Mouse (Mus musculus) embryonic fibroblast, embryonic 13.5 days (primary cell): ENCODE results near the gene Btbd19. TPM values are rescaled to one million over a fixed set of nuclear protein-coding genes. Genes with fewer than 3 reads are reported as not detected.

ENCODE experiments used
- H3K27ac ChIP-seq: 2 replicates; pipeline ENCODE4 v1.5.1; 2012; ENCODE audit warnings: low read length, control low read depth, inconsistent platforms; ENCODE audit not compliant: insufficient read depth
- H3K4me1 ChIP-seq: 2 replicates; pipeline ENCODE4 v1.6.1; 2011; ENCODE audit warnings: low read length; ENCODE audit not compliant: control insufficient read depth, insufficient read depth
- H3K4me3 ChIP-seq: 2 replicates; pipeline ENCODE4 v1.5.1; 2011; ENCODE audit warnings: mild to moderate bottlenecking, control low read depth, low read length; ENCODE audit not compliant: insufficient read depth
- CTCF ChIP-seq: IDR thresholded peaks from 2 replicates; pipeline ENCODE4 v1.5.1; 2011; ENCODE audit warnings: mild to moderate bottlenecking, control low read depth, low read length, moderate library complexity, borderline replicate concordance; ENCODE audit not compliant: insufficient read depth
- POLR2A ChIP-seq: IDR thresholded peaks from 2 replicates; pipeline ENCODE4 v1.6.1; 2011; ENCODE audit warnings: low read depth, mild to moderate bottlenecking, control low read depth, low read length, moderate library complexity
- polyA plus RNA-seq: library from polyadenylated mRNA; stranded (reverse); fragments of >200 nt; gene quantifications from 2 replicates; pipeline ENCODE4 v1.2.4, GENCODE M21; 2011; ENCODE audit warnings: low read depth; ENCODE audit not compliant: missing spikeins, insufficient read length

Gene Btbd19
- 42.1 and 57.8 TPM in 2 replicates for polyA plus RNA-seq

- no peak for TF ChIP-seq CTCF
- TF ChIP-seq POLR2A = peak; percentile 53; the same call in 1 of the 2 replicates
- H3K27ac ChIP-seq = peak within 1 kb of the TSS; percentile 100
- peak within 1 kb of the TSS; percentile 28 for H3K4me3 ChIP-seq
- peaks cover 14% of the 10 kb centered on the region for H3K4me1 ChIP-seq
These were observed at the start of gene Btbd19 for GRCm38 (mm10) chr4:117125348-117125909. Gene Btbd19 (minus strand): TSS chr4:117125725.

DNA sequence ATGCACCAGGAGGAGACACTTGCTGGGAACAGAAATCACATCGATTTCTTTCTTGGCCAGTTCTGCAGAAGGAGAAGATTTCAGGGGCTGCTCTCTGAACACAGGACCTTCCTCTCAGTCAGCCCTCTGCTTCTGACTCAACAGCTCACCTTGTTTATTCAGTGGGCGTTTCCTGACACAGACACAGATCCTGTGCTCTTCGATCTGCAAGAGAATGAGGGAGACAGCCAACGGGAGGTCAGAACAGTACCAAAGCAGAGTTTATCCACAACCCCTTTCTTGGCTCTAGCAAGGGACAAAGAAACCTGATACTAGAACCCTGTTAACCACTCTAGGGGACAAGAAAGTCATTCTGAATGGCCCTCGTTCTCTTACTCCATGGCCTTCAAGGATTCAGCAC is 44.4 kb upstream of the Btbd19 start:
- TF ChIP-seq POLR2A (no peak), CTCF (no peak)
- no peaks in the 10 kb centered on the region for H3K4me1 ChIP-seq
- H3K4me3 ChIP-seq = no peak overlapping the region
- H3K27ac ChIP-seq = no peak overlapping the region

GRCm38 (mm10) chr4:117161183-117161582 is 35.7 kb upstream of the Btbd19 start:
- H3K4me3 ChIP-seq = no peak overlapping the region
- H3K27ac ChIP-seq = no peak overlapping the region
- no peaks in the 10 kb centered on the region for H3K4me1 ChIP-seq
- TF ChIP-seq POLR2A = no peak
- no peak for TF ChIP-seq CTCF

DNA sequence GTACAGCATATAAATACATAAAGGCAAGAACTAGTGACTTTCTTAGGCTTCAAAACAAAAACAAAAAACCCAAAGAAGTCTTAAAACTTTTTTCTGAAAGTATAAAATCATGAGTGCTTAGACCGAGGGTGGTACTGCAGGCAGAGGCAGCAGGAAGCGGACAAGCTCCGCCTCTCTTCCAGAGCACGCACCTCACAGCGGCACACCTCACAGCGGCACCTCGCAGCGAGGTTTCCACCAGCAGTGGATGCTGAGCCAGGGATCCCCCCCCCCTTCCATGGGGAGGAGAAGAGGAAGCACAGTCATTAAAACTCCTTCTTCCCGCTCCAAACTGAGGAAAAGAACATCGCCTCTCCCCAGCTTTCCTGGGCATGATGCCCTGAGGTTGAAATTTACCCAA is 34.1 kb upstream of the Btbd19 start:
- H3K4me3 ChIP-seq = no peak overlapping the region
- TF ChIP-seq POLR2A = no peak
- no peak for TF ChIP-seq CTCF
- H3K27ac ChIP-seq = no peak overlapping the region
- no peaks in the 10 kb centered on the region for H3K4me1 ChIP-seq

DNA sequence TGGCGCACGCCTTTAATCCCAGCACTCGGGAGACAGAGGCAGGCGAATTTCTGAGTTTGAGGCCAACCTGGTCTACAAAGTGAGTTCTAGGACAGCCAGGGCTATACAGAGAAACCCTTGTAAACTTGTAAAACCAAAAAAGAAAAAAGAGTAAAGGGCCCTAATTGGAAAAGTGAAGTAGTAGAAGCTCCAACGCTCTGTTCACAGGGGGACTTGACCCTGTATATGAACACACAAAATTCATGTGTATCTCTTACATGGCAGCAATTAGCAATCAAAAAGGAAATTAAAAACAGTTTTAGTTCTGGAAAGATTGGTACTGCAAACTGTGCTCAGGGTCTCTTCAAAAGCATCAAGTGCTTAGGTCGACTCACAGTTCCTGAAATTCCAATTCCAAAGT is 30.8 kb upstream of the Btbd19 start:
- TF ChIP-seq CTCF (no peak), POLR2A (peak; percentile 19; the same call in 1 of the 2 replicates)
- peaks cover 14% of the 10 kb centered on the region for H3K4me1 ChIP-seq
- H3K27ac ChIP-seq = no peak overlapping the region
- H3K4me3 ChIP-seq = peak overlapping the region; percentile 15

GRCm38 (mm10) chr4:117155792-117156355 is 30.3 kb upstream of the Btbd19 start, which contains the start of gene Rps8:
Gene Rps8 (minus strand): TSS chr4:117156243.
- peaks cover 14% of the 10 kb centered on the region for H3K4me1 ChIP-seq
- peak within 1 kb of the TSS; percentile 75 for H3K4me3 ChIP-seq
- peak within 1 kb of the TSS; percentile 83 for H3K27ac ChIP-seq
- TF ChIP-seq POLR2A (peak; percentile 95), CTCF (no peak)

DNA sequence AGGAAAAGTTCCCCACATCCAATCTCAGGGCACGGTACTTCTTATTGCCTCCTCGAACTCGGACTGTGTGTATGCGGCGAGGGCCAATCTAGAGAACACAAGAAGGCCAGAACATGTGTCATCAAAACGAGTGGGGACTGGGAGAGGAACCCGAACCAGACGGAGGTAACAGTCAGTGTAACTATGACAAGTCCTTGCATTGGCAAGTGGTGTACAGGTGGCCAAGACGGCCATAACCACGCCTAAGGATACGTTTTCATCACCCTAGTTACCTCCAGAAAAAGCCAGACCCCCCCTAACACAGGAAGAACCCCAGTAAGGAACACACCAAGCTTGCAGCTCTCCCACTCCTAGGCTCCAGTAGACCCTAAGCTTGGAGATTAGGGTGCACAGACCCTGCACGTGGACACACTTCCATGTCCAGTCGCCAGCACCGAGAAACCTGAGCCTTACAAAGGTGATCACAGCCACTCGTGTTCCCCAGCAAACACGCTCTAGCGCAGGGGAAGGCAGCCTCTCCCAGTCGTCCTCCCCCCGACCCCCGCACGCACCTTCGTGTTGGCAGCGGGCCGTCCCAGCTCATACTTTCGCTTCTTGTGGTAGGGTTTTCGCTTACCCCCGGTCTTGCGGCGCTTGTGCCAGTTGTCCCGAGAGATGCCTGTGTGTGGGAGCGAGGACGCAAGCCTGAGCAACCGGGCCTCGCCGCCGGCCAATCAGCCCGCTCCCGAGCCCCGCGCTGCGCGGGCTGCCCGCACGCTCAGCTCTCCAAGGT is 29.7 kb upstream of the Btbd19 start:
- TF ChIP-seq CTCF = no peak
- TF ChIP-seq POLR2A = no peak
- H3K4me1 ChIP-seq = peaks cover 14% of the 10 kb centered on the region
- peak overlapping the region; percentile 75 for H3K4me3 ChIP-seq

GRCm38 (mm10) chr4:117152714-117153113 is 27.2 kb upstream of the Btbd19 start:
- TF ChIP-seq CTCF = no peak
- TF ChIP-seq POLR2A = no peak; the same call in 1 of the 2 replicates
- peak overlapping the region; percentile 20; the same call in 1 of the 2 replicates for H3K4me3 ChIP-seq
- H3K4me1 ChIP-seq = peaks cover 14% of the 10 kb centered on the region
- H3K27ac ChIP-seq = no peak overlapping the region

More for the DNA sequence above, 29.7 kb upstream of the Btbd19 start:
- H3K27ac ChIP-seq = peak overlapping the region; percentile 83

GRCm38 (mm10) chr4:117151416-117151815 is 25.9 kb upstream of the Btbd19 start:
- H3K4me3 ChIP-seq = no peak overlapping the region
- no peak overlapping the region for H3K27ac ChIP-seq
- H3K4me1 ChIP-seq = peaks cover 14% of the 10 kb centered on the region
- no peak for TF ChIP-seq CTCF
- TF ChIP-seq POLR2A = 0 out of 2 replicates have a peak, but pooled peaks have one; percentile 13

- Histone ChIP-seq H3K4me1 (peaks cover 14% of the 10 kb centered on the region), H3K4me3 (no peak overlapping the region), H3K27ac (no peak overlapping the region)
- TF ChIP-seq POLR2A (0 out of 2 replicates have a peak, but pooled peaks have one; percentile 25), CTCF (no peak)
These were observed 24.7 kb upstream of the Btbd19 start for GRCm38 (mm10) chr4:117150212-117150733.
